Mouse (Mus musculus): ENCODE results near the gene Rbbp4.
"Not testable (repeated sequence)": the region's sequence is repeated elsewhere in the genome, so short reads cannot be mapped to it uniquely, and the experiment has no call there.

GRCm38 (mm10) chr4:129362238-129362637 lies 27.1 kb upstream of the Rbbp4 start:
- TF ChIP-seq EP300 (IDR thresholded peaks at IDR 0.05; ENCODE audit: low read length); CTCF (conservative IDR thresholded peaks at IDR 0.05 in 1 of 2, IDR thresholded peaks at IDR 0.05 in 1 of 2; ENCODE audit: low read depth in 2 of 2, low read length in 2 of 2); SMC3 (IDR thresholded peaks at IDR 0.05; ENCODE audit: low read depth, low read length); MAZ (IDR thresholded peaks at IDR 0.05; ENCODE audit: low read depth, low read length); POLR2A (IDR thresholded peaks at IDR 0.05; ENCODE audit: low read depth, low read length); JUN (IDR thresholded peaks at IDR 0.05; ENCODE audit: insufficient read depth, low read depth, low read length); UBTF (IDR thresholded peaks at IDR 0.05; ENCODE audit: low read depth, low read length); MXI1 (IDR thresholded peaks at IDR 0.05; ENCODE audit: low read depth, low read length): not testable (repeated sequence)

Data from CH12.LX (cell line).